Mouse (Mus musculus) olfactory bulb, adult 2 months (tissue): ENCODE measurements around the gene Ctbp1.

ENCODE experiments used
- CTCF ChIP-seq: fragments of 200-500 bp; IDR thresholded peaks from 2 replicates; pipeline ENCODE4 v1.5.1; 2012; ENCODE audit warnings: low read depth, mild to moderate bottlenecking, low read length, moderate library complexity; ENCODE audit not compliant: insufficient read depth
- POLR2A ChIP-seq: fragments of 200-500 bp; IDR thresholded peaks from 2 replicates; pipeline ENCODE4 v1.6.1; 2012; ENCODE audit warnings: mild to moderate bottlenecking, low read depth, low read length, moderate library complexity; ENCODE audit not compliant: insufficient read depth

- TF ChIP-seq CTCF, result no peak
- TF ChIP-seq POLR2A, result no peak
Observed at GRCm38 (mm10) chr5:33324491-33324890, 49.7 kb upstream of the Ctbp1 start.
